Mouse (Mus musculus): ENCODE data around the gene Gm10130. TPM values are rescaled to one million over a fixed set of nuclear protein-coding genes. Genes with fewer than 3 reads are reported as not detected.

The Gm10130 gene
- 0.73 TPM in 1 of 2 replicates, not detected in the other for polyA plus RNA-seq (2012; rRNA removed)

DNA sequence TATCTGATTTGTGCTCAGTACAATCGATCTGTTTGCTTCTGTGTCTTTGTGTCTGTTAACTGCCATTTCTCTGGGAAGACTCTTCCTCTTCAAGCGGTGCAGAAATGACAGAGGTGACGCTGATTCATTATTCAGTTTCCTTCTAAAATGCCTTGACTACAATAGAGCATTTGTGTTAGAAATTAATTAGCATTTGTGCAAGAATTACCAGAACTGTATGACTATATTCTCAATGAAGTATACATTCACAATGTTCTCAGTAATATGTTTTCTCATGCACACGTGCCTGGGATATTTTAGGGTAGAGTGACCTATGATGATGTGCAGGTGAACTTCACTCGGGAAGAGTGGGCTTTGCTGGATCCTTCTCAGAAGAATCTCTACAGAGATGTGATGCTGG is at the start of gene Gm10130:
Gm10130 (plus strand) TSS at position 301 of the 400 bp plus-strand sequence.

DNA sequence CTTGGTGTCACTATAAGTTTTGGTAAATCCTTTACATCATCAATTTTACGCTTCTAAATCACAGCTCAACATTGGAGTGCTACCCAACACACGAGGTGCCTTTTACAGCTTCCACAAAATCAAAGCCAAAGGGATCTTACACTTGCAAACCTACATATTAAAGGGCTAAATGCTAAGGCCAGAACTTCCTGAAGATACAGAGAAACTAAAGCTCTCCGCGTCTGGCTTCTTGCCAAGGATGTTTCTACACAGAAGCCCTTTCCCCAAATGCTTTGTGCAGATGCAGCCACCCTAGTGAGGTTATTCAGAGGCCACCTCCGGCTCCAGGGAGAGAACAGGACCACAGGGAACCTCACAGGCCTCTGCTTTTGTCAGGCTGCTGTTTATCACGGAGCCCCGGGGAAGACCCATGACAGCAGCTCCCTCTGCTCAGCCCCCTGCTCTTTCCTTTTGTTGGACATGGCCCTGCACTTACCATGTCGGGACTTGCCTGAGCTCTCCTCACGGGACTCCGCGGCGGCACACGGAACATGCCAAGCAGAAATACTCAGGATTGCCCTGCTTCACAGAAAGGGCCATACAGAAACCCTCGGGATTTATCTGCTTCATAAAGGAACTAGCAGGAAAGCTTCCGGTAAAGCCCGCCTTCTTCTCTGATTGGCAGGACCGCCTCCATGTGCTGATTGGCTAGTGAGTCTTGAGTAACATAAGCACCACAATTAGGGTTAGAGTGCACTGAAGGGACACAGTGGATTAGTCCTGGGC is 38.8 kb downstream of the Gm10130 start, which contains the start of gene 3300002I08Rik:
3300002I08Rik (minus strand) TSS at position 653 of the 765 bp plus-strand sequence.

Other genes with a start within 250 kb of the Gm10130 start
- 3.2 and 4.1 TPM in 2 replicates for gene Zfp120, start 187.0 kb upstream of the Gm10130 start, polyA plus RNA-seq (2012; rRNA removed)
- gene Gm10770, start 144.0 kb upstream of the Gm10130 start, polyA plus RNA-seq (2012; rRNA removed), result not detected in 2 replicates
- gene Gm14139, start 141.9 kb upstream of the Gm10130 start, polyA plus RNA-seq (2012; rRNA removed), result 0.04 TPM in 1 of 2 replicates, not detected in the other
- 2.3 and 4.1 TPM in 2 replicates for gene Zfp937, start 105.6 kb upstream of the Gm10130 start, polyA plus RNA-seq (2012; rRNA removed)
- 0.68 and 2.5 TPM in 2 replicates for gene Gm21994, start 68.1 kb upstream of the Gm10130 start, polyA plus RNA-seq (2012; rRNA removed)
- gene Gm14124, start 66.2 kb upstream of the Gm10130 start, polyA plus RNA-seq (2012; rRNA removed), result 0.06 TPM in 1 of 2 replicates, not detected in the other
- 3.1 and 4.2 TPM in 2 replicates for gene 3300002I08Rik, start 39.1 kb downstream of the Gm10130 start, polyA plus RNA-seq (2012; rRNA removed)
- gene Zfp442, start 127.8 kb downstream of the Gm10130 start, polyA plus RNA-seq (2012; rRNA removed), result 1.5 and 2.7 TPM in 2 replicates
- 0.05 and 0.06 TPM in 2 replicates for gene Zfp345, start 161.4 kb downstream of the Gm10130 start, polyA plus RNA-seq (2012; rRNA removed)
- gene Cst7, start 246.7 kb downstream of the Gm10130 start, polyA plus RNA-seq (2012; rRNA removed), result 0.12 and 0.30 TPM in 2 replicates